Mouse (Mus musculus) bone marrow macrophage, adult 2 months (primary cell): ENCODE measurements around the gene Ift27. TPM values are rescaled to one million over a fixed set of nuclear protein-coding genes. Genes with fewer than 3 reads are reported as not detected.

Experiments
- H3K27ac ChIP-seq: 2 replicates; pipeline ENCODE4 v1.5.1; 2012; ENCODE audit warnings: low read depth, low read length; ENCODE audit not compliant: insufficient read depth
- H3K4me1 ChIP-seq: 2 replicates; pipeline ENCODE4 v1.6.1; 2012; ENCODE audit warnings: low read length; ENCODE audit not compliant: control insufficient read depth, insufficient read depth
- H3K4me3 ChIP-seq: 2 replicates; pipeline ENCODE4 v1.5.1; 2012; ENCODE audit warnings: mild to moderate bottlenecking, low read length, moderate library complexity; ENCODE audit not compliant: insufficient read depth
- CTCF ChIP-seq: IDR thresholded peaks from 2 replicates; pipeline ENCODE4 v1.5.1; 2012; ENCODE audit warnings: low read depth, mild to moderate bottlenecking, low read length, moderate library complexity
- POLR2A ChIP-seq: IDR thresholded peaks from 2 replicates; pipeline ENCODE4 v1.6.1; 2012; ENCODE audit warnings: mild to moderate bottlenecking, low read depth, low read length, borderline replicate concordance
- polyA plus RNA-seq: library from polyadenylated mRNA; stranded (reverse); fragments of >200 nt; gene quantifications from 2 replicates; pipeline ENCODE4 v1.2.4, GENCODE M21; 2012; ENCODE audit not compliant: missing spikeins, insufficient read depth, insufficient read length

The Ift27 gene
- polyA plus RNA-seq = 19.2 and 19.8 TPM in 2 replicates

GRCm38 (mm10) chr15:78173972-78174886, at the start of gene Ift27:
Ift27 (minus strand) TSS chr15:78174107.
- peaks cover 11% of the 10 kb centered on the region for H3K4me1 ChIP-seq
- peak within 1 kb of the TSS; percentile 85 for H3K4me3 ChIP-seq
- peak within 1 kb of the TSS; percentile 47 for H3K27ac ChIP-seq
- TF ChIP-seq POLR2A = 0 out of 2 replicates have a peak, but pooled peaks have one; percentile 67
- no peak for TF ChIP-seq CTCF

DNA sequence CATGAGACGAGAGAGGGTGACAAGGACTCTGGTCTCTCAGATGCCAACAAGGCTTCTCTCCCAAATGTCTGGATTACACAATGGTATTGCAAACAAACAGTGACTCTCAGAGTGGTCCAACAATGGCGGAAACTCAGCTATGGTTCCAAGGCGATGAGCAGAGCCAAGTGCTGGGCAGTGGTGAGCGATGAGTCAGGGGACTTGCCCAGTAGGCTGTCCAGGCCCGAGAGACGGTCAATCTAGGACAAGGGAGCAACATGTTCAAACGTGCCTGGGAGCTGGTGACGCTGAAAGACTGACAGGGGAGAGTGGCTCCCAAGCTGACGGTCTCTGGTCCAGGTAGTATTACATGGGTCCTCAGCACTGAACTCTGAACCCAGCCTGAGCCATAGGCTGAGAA, 41.4 kb upstream of the Ift27 start:
- Histone ChIP-seq H3K4me1 (no peaks in the 10 kb centered on the region), H3K4me3 (no peak overlapping the region), H3K27ac (no peak overlapping the region)
- TF ChIP-seq POLR2A = no peak
- no peak for TF ChIP-seq CTCF

DNA sequence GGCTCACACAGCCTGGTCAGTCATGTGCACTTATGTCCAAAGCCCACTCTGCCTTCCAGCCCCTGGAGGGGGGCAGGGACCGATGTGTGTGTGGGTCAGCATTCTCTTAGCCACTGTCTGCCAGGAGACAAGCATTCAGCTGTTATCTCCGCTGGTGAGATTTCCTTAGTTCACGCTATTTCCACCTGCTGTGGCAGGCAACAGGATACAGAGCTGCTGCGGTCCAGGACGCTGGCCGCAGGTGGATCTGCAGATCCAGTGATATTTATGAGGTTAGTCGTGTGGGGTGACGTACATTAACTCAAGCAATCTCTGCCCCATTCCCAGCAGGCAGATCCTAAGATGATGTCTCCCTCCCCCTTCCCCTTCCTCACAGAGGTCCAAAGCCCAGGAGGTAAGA, 37.5 kb upstream of the Ift27 start:
- no peak overlapping the region for H3K27ac ChIP-seq
- TF ChIP-seq POLR2A (no peak), CTCF (no peak)

GRCm38 (mm10) chr15:78210203-78210602, 36.3 kb upstream of the Ift27 start:
- no peak for TF ChIP-seq POLR2A
- TF ChIP-seq CTCF = no peak

More for the DNA sequence above, 37.5 kb upstream of the Ift27 start:
- H3K4me3 ChIP-seq = no peak overlapping the region
- no peaks in the 10 kb centered on the region for H3K4me1 ChIP-seq

GRCm38 (mm10) chr15:78206312-78206711, 32.4 kb upstream of the Ift27 start, which contains the start of gene Pvalb:
Pvalb (minus strand) TSS chr15:78206400.
- Histone ChIP-seq H3K27ac (no peak within 1 kb of the TSS), H3K4me1 (no peaks in the 10 kb centered on the region), H3K4me3 (no peak within 1 kb of the TSS)
- no peak for TF ChIP-seq POLR2A
- TF ChIP-seq CTCF = no peak

More at GRCm38 (mm10) chr15:78210203-78210602, 36.3 kb upstream of the Ift27 start:
- no peak overlapping the region for H3K27ac ChIP-seq
- H3K4me3 ChIP-seq = no peak overlapping the region
- no peaks in the 10 kb centered on the region for H3K4me1 ChIP-seq

DNA sequence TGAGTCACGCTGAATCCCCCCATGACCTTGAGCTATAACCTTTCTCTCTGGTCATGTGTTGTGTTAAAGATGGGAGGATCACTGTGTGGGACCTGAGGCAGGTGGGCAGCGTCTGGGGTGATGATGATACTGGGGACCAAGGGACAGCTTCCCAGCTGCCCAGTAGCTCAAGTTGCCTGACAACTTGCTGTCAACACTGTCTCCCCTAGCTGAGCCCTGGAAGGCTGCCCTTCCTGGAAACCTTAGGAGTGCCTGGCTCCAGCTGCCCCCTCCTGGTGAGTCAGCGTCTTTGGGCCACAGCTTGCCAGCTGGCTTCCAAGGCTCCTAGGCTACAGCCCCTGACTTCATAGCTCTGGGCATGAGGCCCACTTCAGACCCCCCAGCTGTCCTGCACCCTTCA, 31.3 kb upstream of the Ift27 start:
- Histone ChIP-seq H3K27ac (no peak overlapping the region), H3K4me1 (no peaks in the 10 kb centered on the region), H3K4me3 (no peak overlapping the region)
- no peak for TF ChIP-seq POLR2A
- TF ChIP-seq CTCF = no peak

GRCm38 (mm10) chr15:78204053-78204847, 30.3 kb upstream of the Ift27 start:
- Histone ChIP-seq H3K4me1 (no peaks in the 10 kb centered on the region), H3K4me3 (no peak overlapping the region), H3K27ac (no peak overlapping the region)
- TF ChIP-seq POLR2A (no peak), CTCF (no peak)

DNA sequence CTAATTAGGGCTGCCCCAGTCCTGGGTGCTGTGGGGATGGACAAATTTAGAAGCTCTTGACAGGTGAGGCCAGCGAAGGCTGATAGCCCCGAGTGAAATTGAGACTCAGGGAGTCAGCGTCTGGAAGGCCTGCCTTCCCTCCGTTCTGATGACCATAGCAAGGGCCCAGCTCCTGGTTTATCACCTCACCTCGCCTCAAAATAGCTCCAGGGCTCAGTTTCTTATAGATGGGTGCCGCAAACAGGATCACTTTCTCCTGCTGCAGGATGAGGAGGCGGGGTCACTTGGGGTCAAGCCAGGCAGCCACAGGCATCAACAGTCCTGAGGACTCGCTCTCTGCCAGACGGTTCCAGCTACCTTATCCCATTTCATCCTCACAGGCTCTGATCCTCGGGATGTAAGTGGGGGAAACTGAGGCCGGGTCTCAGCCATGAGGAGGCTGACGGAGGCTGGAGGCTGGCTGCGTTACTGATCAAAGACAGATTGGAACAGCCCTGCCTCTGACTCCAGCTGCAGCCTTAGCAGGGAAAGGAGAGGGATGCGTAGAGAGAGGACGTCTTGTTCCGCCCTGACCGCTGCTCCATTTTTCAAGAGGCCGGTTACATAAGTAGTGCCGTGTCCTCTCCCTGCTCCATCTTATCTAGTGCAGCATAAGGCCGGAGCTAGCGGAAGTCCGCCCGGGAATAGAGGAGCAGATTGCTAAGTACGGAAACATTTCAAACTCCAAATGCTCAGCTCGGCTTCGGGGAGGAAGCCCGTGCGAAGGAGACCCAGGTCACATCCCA, 21.4 kb upstream of the Ift27 start:
- Histone ChIP-seq H3K4me3 (no peak overlapping the region), H3K27ac (no peak overlapping the region), H3K4me1 (no peaks in the 10 kb centered on the region)
- no peak for TF ChIP-seq POLR2A
- no peak for TF ChIP-seq CTCF

- H3K4me1 ChIP-seq = no peaks in the 10 kb centered on the region
- TF ChIP-seq CTCF (no peak), POLR2A (no peak)
- no peak overlapping the region for H3K27ac ChIP-seq
- H3K4me3 ChIP-seq = no peak overlapping the region
Measured at GRCm38 (mm10) chr15:78194320-78194719, 20.4 kb upstream of the Ift27 start.
